Mouse (Mus musculus) layer of hippocampus, postnatal 36 days (tissue): ENCODE results near the gene Unc119. TPM values are rescaled to one million over a fixed set of nuclear protein-coding genes. Genes with fewer than 3 reads are reported as not detected.

ENCODE experiments used
- DNase-seq, 2 experiments: peaks; one replicate each; pipeline ENCODE4 v3.0.0; 2022
- total RNA-seq, 2 experiments: library from RNA; stranded (reverse); gene quantifications; 2 replicates each; pipeline ENCODE4 v1.2.3; 2021

Gene Unc119
- total RNA-seq: 10 to 100 TPM; 31.6 to 36.4 TPM

GRCm38 (mm10) chr11:78343381-78344327 is at the start of gene Unc119:
Gene Unc119, plus strand, starts transcription at chr11:78343482.
- peak; percentile 75 to 77 for DNase-seq

DNA sequence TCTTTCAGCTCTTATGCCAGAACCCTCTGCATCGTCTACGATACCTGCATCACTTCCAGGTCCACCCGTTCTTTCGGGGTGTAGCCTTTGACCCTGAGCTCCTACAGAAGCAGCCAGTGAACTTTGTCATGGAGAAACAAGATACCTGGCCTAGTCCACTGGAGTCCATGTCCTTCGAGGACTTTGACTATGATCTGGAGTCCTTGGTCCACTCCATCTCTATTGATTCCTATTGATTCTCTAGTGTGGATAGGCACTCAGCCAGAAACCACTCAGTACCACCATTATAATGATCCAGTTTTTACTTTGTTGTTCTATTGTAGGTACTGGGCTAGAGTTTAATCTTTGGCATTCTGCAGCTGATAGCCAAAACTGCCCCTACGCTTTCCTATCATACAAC is 48.7 kb upstream of the Unc119 start:
- DNase-seq: no peak

DNA sequence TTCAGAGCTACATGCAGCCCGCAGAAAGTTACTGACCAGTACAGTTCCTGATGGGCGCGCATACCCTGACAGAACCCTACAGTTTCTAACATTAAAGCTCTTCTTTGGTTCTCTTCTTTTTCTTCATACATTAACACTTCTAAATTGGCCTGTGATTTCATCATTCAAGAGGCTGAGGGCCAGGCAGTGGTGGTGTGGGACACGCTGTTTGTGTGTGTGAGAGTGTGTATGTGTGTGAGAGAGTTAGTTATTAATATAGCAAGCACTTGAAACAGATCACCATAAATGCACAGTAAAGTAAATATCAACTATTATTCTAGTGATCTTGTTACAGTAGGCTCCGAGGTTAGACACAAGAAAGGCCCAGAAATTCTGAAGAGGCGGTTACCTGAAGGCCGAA is 42.4 kb upstream of the Unc119 start:
- no peak for DNase-seq

- peak; percentile 89 to 91 for DNase-seq
These were observed 41.8 kb upstream of the Unc119 start, which contains the start of gene Spag5 for GRCm38 (mm10) chr11:78301357-78302084. Gene Spag5, plus strand, starts transcription at chr11:78301529.

GRCm38 (mm10) chr11:78305272-78305671 is 38.0 kb upstream of the Unc119 start:
- DNase-seq: no peak

- DNase-seq: no peak
These were observed 32.3 kb upstream of the Unc119 start for GRCm38 (mm10) chr11:78310861-78311511.

DNA sequence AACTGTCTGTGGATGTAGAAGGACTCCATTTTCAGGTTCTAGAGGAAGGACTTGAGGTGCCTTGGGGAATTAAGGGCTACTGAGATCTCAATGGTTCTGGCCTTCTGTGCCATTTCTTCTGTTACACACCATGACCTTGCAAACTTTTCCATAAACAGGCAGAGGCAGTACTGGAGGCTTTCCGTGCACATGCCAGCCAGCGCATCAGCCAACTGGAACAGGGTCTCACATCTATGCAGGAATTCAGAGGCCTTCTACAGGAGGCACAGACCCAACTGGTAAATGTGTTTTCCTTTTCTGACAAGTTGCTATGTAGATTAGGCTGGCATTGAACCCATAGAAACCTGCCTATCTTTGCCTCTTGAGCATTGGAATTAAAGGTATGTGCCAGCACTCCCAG is 29.6 kb upstream of the Unc119 start:
- DNase-seq: no peak

DNA sequence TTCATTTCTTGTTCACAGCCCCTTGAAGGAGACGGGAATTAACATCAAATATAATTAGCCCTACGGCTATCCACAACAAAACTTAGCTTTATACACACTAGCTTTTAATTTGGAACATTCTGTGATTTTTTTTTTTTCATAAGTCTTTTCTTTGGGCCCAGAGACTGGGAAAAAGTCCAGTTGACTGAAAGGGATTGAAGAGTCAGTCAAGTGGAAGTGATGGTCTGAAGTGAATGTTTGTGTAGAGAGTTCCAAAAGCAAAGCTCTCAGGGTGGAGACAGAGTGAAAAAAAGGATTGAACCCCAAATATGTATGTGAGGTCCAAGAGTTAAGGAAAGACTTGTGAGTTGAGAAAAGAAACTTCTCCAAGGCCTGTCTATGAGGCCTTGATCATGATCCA is 24.9 kb upstream of the Unc119 start:
- DNase-seq: no peak

GRCm38 (mm10) chr11:78322076-78322831 is 21.0 kb upstream of the Unc119 start:
- no peak for DNase-seq

DNA sequence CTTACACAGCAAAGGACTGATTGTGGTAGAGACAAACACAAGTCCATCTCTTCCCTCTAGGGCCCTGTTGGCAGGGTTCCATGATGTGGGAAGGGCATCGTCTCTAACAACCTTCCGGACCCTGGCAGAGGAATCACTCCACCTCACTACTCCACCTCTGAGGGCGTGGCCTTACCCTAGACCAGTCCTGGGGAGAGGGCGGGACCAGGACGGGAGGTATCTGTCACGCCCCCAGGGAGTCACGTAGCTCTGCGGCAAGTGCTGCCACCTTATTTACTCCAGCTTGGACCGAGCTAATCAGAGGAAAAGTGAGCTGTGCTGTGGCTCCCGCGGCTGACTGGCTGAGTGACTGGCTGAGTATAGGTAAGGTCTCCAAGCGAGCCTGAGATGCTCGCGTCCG is 20.4 kb upstream of the Unc119 start, which contains the start of gene Aldoc:
Gene Aldoc, plus strand, starts transcription at position 109 of the 400 bp plus-strand sequence.
- DNase-seq: peak; percentile 75 to 79

DNA sequence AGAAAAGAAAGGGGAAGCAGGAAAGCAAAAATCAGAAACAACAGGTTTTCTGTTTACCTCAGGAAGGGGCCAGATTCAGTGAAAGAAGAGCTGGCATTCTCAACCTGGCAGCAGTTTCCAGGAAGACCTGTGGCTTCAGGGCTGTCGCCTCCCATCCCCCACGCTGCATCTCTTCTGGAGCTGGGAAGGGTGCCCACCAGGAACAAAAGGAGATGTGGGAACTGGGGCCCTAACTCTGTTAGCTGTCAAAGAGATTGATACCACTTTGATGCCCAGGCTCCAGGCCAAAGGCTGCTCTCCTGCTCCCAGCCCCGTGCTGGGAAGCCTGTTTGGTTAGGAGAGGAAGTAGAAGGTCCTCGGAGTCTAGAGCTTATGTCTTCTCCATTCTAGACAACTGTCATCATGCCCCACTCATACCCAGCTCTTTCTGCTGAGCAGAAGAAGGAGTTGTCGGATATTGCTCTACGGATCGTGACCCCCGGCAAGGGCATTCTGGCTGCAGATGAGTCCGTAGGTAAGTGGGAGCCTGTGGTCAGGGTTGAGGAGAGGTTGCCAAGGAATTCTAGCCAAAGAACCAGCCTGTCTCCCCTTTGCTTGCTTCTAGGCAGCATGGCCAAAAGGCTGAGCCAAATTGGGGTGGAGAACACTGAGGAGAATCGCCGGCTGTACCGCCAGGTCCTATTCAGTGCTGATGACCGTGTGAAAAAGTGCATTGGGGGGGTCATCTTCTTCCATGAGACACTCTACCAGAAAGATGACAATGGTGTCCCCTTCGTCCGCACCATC is 19.1 kb upstream of the Unc119 start:
- no peak for DNase-seq

DNA sequence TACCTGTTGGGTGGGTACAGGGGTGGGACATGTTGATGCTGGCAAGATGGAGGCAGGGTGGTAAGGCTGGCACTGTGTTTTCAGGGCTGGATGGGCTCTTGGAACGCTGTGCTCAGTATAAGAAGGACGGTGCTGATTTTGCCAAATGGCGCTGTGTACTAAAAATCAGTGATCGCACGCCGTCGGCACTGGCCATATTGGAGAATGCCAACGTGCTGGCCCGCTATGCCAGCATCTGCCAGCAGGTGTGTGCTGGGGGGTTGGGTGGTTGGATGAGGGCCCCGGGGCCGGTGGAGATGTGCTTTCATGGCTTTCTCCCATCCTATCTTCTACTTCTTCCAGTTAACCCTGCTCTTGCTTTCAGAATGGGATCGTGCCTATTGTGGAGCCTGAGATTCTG is 18.3 kb upstream of the Unc119 start:
- DNase-seq: no peak

- no peak for DNase-seq
These were observed 16.1 kb upstream of the Unc119 start for GRCm38 (mm10) chr11:78327215-78327614.

- peak; percentile 94 to 95 for DNase-seq
These were observed 15.4 kb upstream of the Unc119 start, which contains the start of gene Pigs for GRCm38 (mm10) chr11:78327634-78328511. Gene Pigs, plus strand, starts transcription at chr11:78328415.

- DNase-seq: no peak
These were observed 14.7 kb upstream of the Unc119 start for GRCm38 (mm10) chr11:78328512-78329056.

- no peak for DNase-seq
These were observed 10.6 kb upstream of the Unc119 start for GRCm38 (mm10) chr11:78332676-78333075.

DNA sequence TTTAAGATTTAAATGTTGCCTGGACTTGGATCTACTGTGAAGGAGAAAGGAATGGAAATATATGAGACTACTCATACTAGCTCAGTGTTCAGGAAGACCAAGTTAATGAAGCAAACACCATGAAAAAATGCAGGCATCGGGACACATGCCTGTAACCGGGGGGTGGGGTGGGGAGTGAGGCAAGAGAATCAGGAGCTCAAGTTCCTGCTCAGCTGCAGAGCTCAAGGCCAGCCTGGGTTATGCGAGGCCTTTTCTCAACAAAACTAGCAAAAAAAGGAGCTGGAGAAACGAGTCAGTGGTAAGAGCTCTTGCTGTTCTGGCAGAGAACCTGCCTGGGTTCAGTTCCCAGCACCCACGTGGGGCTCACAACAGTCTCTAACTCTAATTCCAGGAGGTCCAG is 9.3 kb upstream of the Unc119 start:
- no peak for DNase-seq

DNA sequence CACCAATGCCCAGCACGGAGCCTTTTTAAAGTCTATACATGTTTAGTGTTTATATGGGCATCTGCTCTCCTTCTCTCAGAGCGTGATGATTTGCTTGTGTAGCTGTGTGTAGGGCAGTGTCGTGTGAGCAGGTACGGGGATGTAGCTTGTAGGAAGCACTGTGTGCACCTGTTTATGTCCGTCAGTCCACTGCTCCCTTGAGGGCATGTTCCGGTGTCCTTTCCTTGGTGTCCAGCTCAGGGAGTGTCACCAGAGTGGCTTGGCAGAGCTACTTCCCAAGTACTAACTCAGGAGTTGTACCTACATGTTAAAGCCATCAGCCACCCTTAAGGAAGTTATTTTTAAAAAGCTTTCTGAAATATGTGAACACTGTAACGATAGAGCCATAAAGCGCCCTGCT is 6.2 kb upstream of the Unc119 start:
- DNase-seq: no peak

- no peak for DNase-seq
These were observed 1.6 kb upstream of the Unc119 start for GRCm38 (mm10) chr11:78341702-78342101.
